Mouse (Mus musculus) lung, embryonic 14.5 days (tissue): ENCODE results near the gene Zbtb20. TPM values are rescaled to one million over a fixed set of nuclear protein-coding genes. Genes with fewer than 3 reads are reported as not detected.

ENCODE experiments used
- ATAC-seq: fragments of 200-750 bp; cut with Nextera tagmentation; 2 replicates; pipeline ENCODE4 v1.8.0; 2017; ENCODE audit warnings: mild to moderate bottlenecking, moderate TSS enrichment, moderate library complexity; ENCODE audit not compliant: insufficient read depth
- DNase-seq: peaks from one replicate; pipeline ENCODE4 v3.0.0-alpha.2; 2015
- H3K27ac ChIP-seq: fragments of 300-500 bp; sonication (generic); 2 replicates; pipeline ENCODE4 v1.5.1; 2014; ENCODE audit warnings: low read depth, mild to moderate bottlenecking, moderate library complexity
- H3K27me3 ChIP-seq: fragments of 300-500 bp; sonication (generic); 2 replicates; pipeline ENCODE4 v1.6.1; 2014; ENCODE audit warnings: low read length, control low read depth; ENCODE audit not compliant: insufficient read depth
- H3K36me3 ChIP-seq: fragments of 300-500 bp; sonication (generic); 2 replicates; pipeline ENCODE4 v1.6.1; 2014; ENCODE audit warnings: control low read depth; ENCODE audit not compliant: insufficient read depth
- H3K4me1 ChIP-seq: fragments of 300-500 bp; sonication (generic); 2 replicates; pipeline ENCODE4 v1.6.1; 2014; ENCODE audit warnings: antibody characterized with exemption, control low read depth; ENCODE audit not compliant: insufficient read depth
- H3K4me2 ChIP-seq: fragments of 300-500 bp; sonication (generic); 2 replicates; pipeline ENCODE4 v1.6.1; 2014; ENCODE audit warnings: mild to moderate bottlenecking
- H3K4me3 ChIP-seq: fragments of 300-500 bp; sonication (generic); 2 replicates; pipeline ENCODE4 v1.5.1; 2014; ENCODE audit warnings: low read depth, low read length
- H3K9ac ChIP-seq: fragments of 300-500 bp; sonication (generic); 2 replicates; pipeline ENCODE4 v1.6.1; 2014
- H3K9me3 ChIP-seq: fragments of 300-500 bp; sonication (generic); 2 replicates; pipeline ENCODE4 v1.6.1; 2016; ENCODE audit warnings: low read depth, low read length, control low read depth
- CTCF ChIP-seq: IDR thresholded peaks from 2 replicates; pipeline ENCODE4 v1.5.1; 2016; ENCODE audit warnings: antibody characterized with exemption, low read depth
- WGBS: fragments of 180-500 bp; shearing (Covaris S2); extraction: QIAGEN DNeasy Blood & Tissue Kit; methylation state at CpG from one replicate; pipeline ENCODE4 v1.1.7; 2014; 5-methylcytosine and 5-hydroxymethylcytosine counted together
- polyA plus RNA-seq: library from polyadenylated mRNA; unstranded; fragments of >200 nt; fragmentation: Nextera tagmentation; extraction: Ambion mirVana; gene quantifications from 2 replicates; pipeline ENCODE4 v1.2.1, GENCODE M21; 2014

Gene Zbtb20
- polyA plus RNA-seq, 1 experiment from 2014 or later: 17.6 TPM

DNA sequence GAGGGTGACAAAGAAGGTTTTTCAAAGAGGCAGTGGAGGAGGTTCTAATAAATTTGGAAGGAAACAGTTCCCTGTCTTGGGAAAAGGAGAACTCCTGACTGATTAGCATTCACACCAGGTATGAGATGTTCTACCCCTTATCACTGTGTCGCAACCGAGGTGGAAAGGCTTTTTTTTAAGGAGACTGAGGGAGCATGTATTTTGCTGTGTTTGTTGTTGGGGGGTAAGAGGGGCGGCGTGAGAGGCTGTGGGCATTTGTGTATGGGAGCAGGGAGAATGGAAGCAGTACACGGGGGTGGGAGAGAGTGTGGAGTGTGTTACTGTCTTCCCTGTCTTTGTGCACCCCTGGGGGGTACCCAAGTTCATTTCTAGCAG lies 627.9 kb downstream of the Zbtb20 start:
- Histone ChIP-seq H3K27me3 (no peaks in the 10 kb centered on the region), H3K9ac (peak overlapping the region; percentile 46), H3K4me1 (no peaks in the 10 kb centered on the region), H3K4me2 (peak overlapping the region; percentile 67), H3K36me3 (no peaks in the 10 kb centered on the region), H3K9me3 (no peaks in the 10 kb centered on the region), H3K4me3 (peak overlapping the region; percentile 34), H3K27ac (no peak overlapping the region; the same call in 1 of the 2 replicates)
- ATAC-seq (peak; percentile 45; the same call in 1 of the 2 replicates), DNase-seq (no peak)
- 2% methylated on average over 5 of the region's 5 CpGs for WGBS
- TF ChIP-seq CTCF: no peak

DNA sequence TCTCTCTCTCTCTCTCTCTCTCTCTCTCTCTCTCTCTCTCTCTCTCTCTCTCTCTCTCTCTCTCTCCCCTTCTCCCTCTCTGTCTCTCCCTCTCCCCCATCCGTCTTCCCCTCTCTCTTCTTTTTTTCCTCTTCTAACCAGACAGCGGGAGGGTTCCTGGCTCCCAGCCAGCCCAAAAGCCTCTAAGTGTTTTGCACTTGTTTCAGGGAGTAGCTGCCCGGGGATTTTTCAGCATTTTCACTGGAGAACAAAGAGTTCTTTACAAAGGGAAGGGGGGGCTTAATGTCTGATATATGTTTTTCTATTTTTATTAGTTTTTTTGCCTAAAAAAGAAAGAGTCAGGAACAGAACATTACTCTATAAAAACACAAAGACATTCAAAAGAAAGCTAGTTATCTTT lies 628.5 kb downstream of the Zbtb20 start:
- H3K9me3 ChIP-seq: no peaks in the 10 kb centered on the region
- no peak for TF ChIP-seq CTCF
- no peak overlapping the region for H3K9ac ChIP-seq
- H3K36me3 ChIP-seq: no peaks in the 10 kb centered on the region
- H3K27me3 ChIP-seq: no peaks in the 10 kb centered on the region
- DNase-seq: peak; percentile 85
- H3K4me2 ChIP-seq: peak overlapping the region; percentile 67
- H3K27ac ChIP-seq: no peak overlapping the region
- no peak for ATAC-seq
- WGBS: 0% methylated on average over 3 of the region's 3 CpGs
- peak overlapping the region; percentile 34; the same call in 1 of the 2 replicates for H3K4me3 ChIP-seq
- no peaks in the 10 kb centered on the region for H3K4me1 ChIP-seq

GRCm38 (mm10) chr16:43504556-43504955 lies 628.9 kb downstream of the Zbtb20 start:
- WGBS: 56% methylated on average over 1 of the region's 1 CpGs
- Histone ChIP-seq H3K27me3 (no peaks in the 10 kb centered on the region), H3K4me3 (0 out of 2 replicates have a peak overlapping the region, but pooled peaks have one; percentile 34), H3K4me1 (no peaks in the 10 kb centered on the region), H3K36me3 (no peaks in the 10 kb centered on the region), H3K9me3 (no peaks in the 10 kb centered on the region), H3K9ac (no peak overlapping the region), H3K27ac (no peak overlapping the region), H3K4me2 (peak overlapping the region; percentile 67)
- DNase-seq (no peak), ATAC-seq (no peak)
- no peak for TF ChIP-seq CTCF

GRCm38 (mm10) chr16:43505314-43505950 lies 629.8 kb downstream of the Zbtb20 start:
- 36% methylated on average over 9 of the region's 9 CpGs for WGBS
- TF ChIP-seq CTCF: no peak
- H3K36me3 ChIP-seq: no peaks in the 10 kb centered on the region
- H3K4me3 ChIP-seq: no peak overlapping the region
- DNase-seq: no peak
- no peaks in the 10 kb centered on the region for H3K4me1 ChIP-seq
- peak overlapping the region; percentile 59; the same call in 1 of the 2 replicates for H3K4me2 ChIP-seq
- H3K9me3 ChIP-seq: no peaks in the 10 kb centered on the region
- no peak for ATAC-seq
- H3K27me3 ChIP-seq: no peaks in the 10 kb centered on the region
- no peak overlapping the region for H3K9ac ChIP-seq
- H3K27ac ChIP-seq: 0 out of 2 replicates have a peak overlapping the region, but pooled peaks have one; percentile 7

- Histone ChIP-seq H3K4me3 (peak overlapping the region; percentile 22), H3K9me3 (no peaks in the 10 kb centered on the region), H3K27me3 (no peaks in the 10 kb centered on the region), H3K9ac (peak overlapping the region; percentile 35; the same call in 1 of the 2 replicates), H3K4me2 (peak overlapping the region; percentile 59), H3K4me1 (no peaks in the 10 kb centered on the region), H3K27ac (peak overlapping the region; percentile 25), H3K36me3 (no peaks in the 10 kb centered on the region)
- no peak for TF ChIP-seq CTCF
- ATAC-seq (peak; percentile 39), DNase-seq (peak; percentile 52)
- WGBS: 7% methylated on average over 9 of the region's 9 CpGs
Observed at GRCm38 (mm10) chr16:43506189-43506751, 630.6 kb downstream of the Zbtb20 start.

DNA sequence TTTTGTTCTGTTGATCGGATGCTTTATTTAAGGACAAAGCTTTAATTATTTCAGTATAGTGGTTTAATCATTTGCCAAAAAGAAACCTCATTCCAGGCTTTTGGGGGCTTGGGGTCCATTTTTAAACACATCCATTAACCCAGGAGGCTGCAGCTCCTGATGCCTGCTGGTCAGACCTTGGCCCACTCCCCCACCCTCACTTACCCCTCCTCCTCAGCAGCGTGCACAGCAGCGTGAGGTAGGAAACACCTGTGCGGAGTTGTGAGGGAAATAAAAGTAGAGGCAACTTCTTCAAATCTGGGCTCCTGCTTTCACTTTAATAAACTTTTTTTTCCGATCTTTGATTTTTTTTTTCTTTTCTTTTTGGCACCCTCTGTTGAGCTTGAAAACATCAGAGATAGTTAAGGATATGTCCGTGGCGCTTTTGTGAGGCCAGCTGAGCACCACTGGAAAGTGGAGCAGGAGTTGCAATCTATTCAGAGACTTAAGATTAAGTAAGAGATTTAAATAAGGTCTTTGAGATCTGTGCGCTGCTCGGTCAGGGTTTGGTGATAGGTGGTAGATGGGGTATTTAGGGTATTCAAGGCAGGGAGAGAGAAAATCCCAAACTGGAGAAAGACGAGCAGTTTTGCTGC lies 631.2 kb downstream of the Zbtb20 start:
- 22% methylated on average over 10 of the region's 10 CpGs for WGBS
- DNase-seq (peak; percentile 30), ATAC-seq (peak; percentile 62; the same call in 1 of the 2 replicates)
- Histone ChIP-seq H3K4me2 (peak overlapping the region; percentile 59), H3K4me3 (peak overlapping the region; percentile 22), H3K36me3 (no peaks in the 10 kb centered on the region), H3K4me1 (no peaks in the 10 kb centered on the region), H3K27me3 (no peaks in the 10 kb centered on the region), H3K9me3 (no peaks in the 10 kb centered on the region), H3K9ac (peak overlapping the region; percentile 35; the same call in 1 of the 2 replicates), H3K27ac (peak overlapping the region; percentile 25; the same call in 1 of the 2 replicates)
- no peak for TF ChIP-seq CTCF
